Mouse (Mus musculus) lung, postnatal 0 days (tissue): ENCODE results near the gene Reep3. TPM values are rescaled to one million over a fixed set of nuclear protein-coding genes. Genes with fewer than 3 reads are reported as not detected.

ENCODE experiments used
- ATAC-seq: fragments of 200-750 bp; cut with Nextera tagmentation; 2 replicates; pipeline ENCODE4 v1.8.0; 2017; ENCODE audit warnings: moderate library complexity
- DNase-seq: peaks from one replicate; pipeline ENCODE4 v3.0.0-alpha.2; 2016; ENCODE audit warnings: low spot score
- H3K27ac ChIP-seq: fragments of 300-500 bp; sonication (generic); 2 replicates; pipeline ENCODE4 v1.5.1; 2014; ENCODE audit warnings: antibody characterized with exemption, mild to moderate bottlenecking, low read length, mixed read lengths
- H3K27me3 ChIP-seq: fragments of 300-500 bp; sonication (generic); replicated peaks from 2 replicates; pipeline ENCODE4 v1.6.1; 2014; ENCODE audit warnings: low read length, mixed read lengths; ENCODE audit not compliant: insufficient read depth
- H3K36me3 ChIP-seq: fragments of 300-500 bp; sonication (generic); 2 replicates; pipeline ENCODE4 v1.6.1; 2014; ENCODE audit warnings: low read length, mixed read lengths; ENCODE audit not compliant: insufficient read depth
- H3K4me1 ChIP-seq: fragments of 300-500 bp; sonication (generic); 2 replicates; pipeline ENCODE4 v1.6.1; 2014; ENCODE audit warnings: antibody characterized with exemption, low read depth, low read length, mixed read lengths; ENCODE audit not compliant: insufficient read depth
- H3K4me2 ChIP-seq: fragments of 300-500 bp; sonication (generic); replicated peaks from 2 replicates; pipeline ENCODE4 v1.6.1; 2014; ENCODE audit warnings: low read depth, mild to moderate bottlenecking, low read length, moderate library complexity, mixed read lengths
- H3K4me3 ChIP-seq: fragments of 300-500 bp; sonication (generic); 2 replicates; pipeline ENCODE4 v1.5.1; 2014; ENCODE audit warnings: low read depth, low read length
- H3K9ac ChIP-seq: fragments of 300-500 bp; sonication (generic); replicated peaks from 2 replicates; pipeline ENCODE4 v1.6.1; 2014; ENCODE audit warnings: low read depth, mild to moderate bottlenecking
- H3K9me3 ChIP-seq: fragments of 300-500 bp; sonication (generic); 2 replicates; pipeline ENCODE4 v1.6.1; 2016; ENCODE audit warnings: low read length, mixed read lengths
- CTCF ChIP-seq: IDR thresholded peaks from 2 replicates; pipeline ENCODE4 v1.5.1; 2016; ENCODE audit warnings: antibody characterized with exemption, mild to moderate bottlenecking
- EP300 ChIP-seq: IDR thresholded peaks from 2 replicates; pipeline ENCODE4 v1.6.1; 2016; ENCODE audit warnings: antibody characterized with exemption, mild to moderate bottlenecking, control low read depth
- WGBS: fragments of 180-500 bp; shearing (Covaris S2); extraction: QIAGEN DNeasy Blood & Tissue Kit; methylation state at CpG from one replicate; pipeline ENCODE4 v1.1.7; 2014; 5-methylcytosine and 5-hydroxymethylcytosine counted together
- polyA plus RNA-seq: library from polyadenylated mRNA; unstranded; fragments of >200 nt; fragmentation: Nextera tagmentation; extraction: Ambion mirVana; gene quantifications from 2 replicates; pipeline ENCODE4 v1.2.1, GENCODE M21; 2015

The Reep3 gene
- polyA plus RNA-seq, 1 experiment from 2014 or later, result 38.4 TPM

DNA sequence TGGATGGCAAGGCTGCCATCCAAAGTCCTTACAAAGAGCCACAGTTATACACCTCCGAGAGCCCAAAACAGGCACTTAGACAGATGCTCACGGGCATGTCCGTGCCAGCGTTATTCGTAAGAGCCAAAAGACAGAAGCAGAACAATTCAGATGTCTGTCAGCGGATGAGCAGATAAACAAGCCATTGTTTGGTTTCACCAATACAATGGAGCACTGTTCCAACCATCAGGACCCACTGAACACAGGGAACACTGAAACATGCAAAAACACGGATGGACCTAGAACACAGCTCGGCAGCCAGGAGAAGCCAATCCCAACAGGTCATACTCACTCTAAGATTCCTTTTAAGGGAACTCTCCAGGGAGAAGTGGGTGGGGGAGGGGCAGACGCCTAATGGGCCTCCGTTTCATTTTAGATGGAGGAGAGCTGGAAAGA is 35.4 kb downstream of the Reep3 start:
- H3K4me1 ChIP-seq, result peaks cover 8% of the 10 kb centered on the region
- no peak overlapping the region for H3K4me3 ChIP-seq
- ATAC-seq (peak; percentile 47), DNase-seq (peak; percentile 49)
- peak overlapping the region; percentile 55; the same call in 1 of the 2 replicates for H3K27ac ChIP-seq
- H3K36me3 ChIP-seq, result no peaks in the 10 kb centered on the region
- no peak overlapping the region for H3K9ac ChIP-seq
- TF ChIP-seq EP300 (peak; percentile 16; the same call in 1 of the 2 replicates), CTCF (no peak)
- no peaks in the 10 kb centered on the region for H3K27me3 ChIP-seq
- WGBS, result 31% methylated on average over 10 of the region's 10 CpGs
- peak overlapping the region; percentile 29 for H3K4me2 ChIP-seq
- no peaks in the 10 kb centered on the region for H3K9me3 ChIP-seq

DNA sequence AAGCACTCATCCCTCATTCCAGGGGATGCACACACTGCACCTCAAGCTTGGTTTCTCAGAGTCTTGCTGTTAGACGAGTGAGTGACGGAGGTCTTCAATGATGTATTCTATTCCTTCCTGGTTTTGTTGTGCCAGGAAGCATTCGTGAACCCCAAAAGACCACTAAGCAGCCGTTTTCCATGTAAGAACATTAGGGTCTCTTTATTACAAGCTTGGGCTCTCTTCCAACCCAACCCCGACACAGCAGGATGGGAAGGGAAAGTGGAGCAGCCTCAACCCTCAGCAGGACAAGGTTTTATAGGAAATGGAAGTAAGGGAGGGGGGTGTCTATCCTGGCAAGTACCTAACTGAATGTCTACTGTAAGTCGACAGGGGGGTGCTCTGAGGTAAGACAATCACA is 38.0 kb downstream of the Reep3 start:
- ATAC-seq (no peak), DNase-seq (no peak)
- Histone ChIP-seq H3K9me3 (no peaks in the 10 kb centered on the region), H3K4me2 (no peak overlapping the region), H3K9ac (no peak overlapping the region), H3K4me1 (peaks cover 8% of the 10 kb centered on the region), H3K27ac (no peak overlapping the region; the same call in 1 of the 2 replicates), H3K36me3 (no peaks in the 10 kb centered on the region), H3K4me3 (no peak overlapping the region), H3K27me3 (no peaks in the 10 kb centered on the region)
- 50% methylated on average over 6 of the region's 6 CpGs for WGBS
- no peak for TF ChIP-seq EP300
- TF ChIP-seq CTCF, result no peak

DNA sequence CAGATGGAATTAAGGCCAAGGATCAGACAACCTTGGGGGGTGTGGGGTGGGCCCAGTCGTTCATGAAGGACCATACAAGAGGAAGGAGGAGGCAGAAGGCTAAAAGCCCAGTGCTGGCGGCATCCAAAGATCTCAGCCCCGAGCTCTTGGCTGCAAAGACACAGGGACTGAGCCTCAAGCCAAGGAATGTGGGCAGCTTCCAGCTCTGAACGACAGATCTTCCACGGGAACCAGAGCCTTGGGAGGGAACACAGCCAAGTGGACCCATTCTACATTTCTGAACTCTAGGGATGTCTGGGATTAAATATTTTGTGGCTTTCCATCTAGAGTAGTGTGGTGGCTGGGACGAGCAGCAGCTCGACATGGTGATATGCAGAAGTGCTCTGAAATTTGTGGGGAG is 38.4 kb downstream of the Reep3 start:
- H3K9me3 ChIP-seq, result no peaks in the 10 kb centered on the region
- H3K4me3 ChIP-seq, result no peak overlapping the region
- H3K9ac ChIP-seq, result no peak overlapping the region
- no peaks in the 10 kb centered on the region for H3K36me3 ChIP-seq
- H3K27ac ChIP-seq, result no peak overlapping the region; the same call in 1 of the 2 replicates
- 35% methylated on average over 7 of the region's 7 CpGs for WGBS
- H3K4me1 ChIP-seq, result peaks cover 12% of the 10 kb centered on the region
- no peak overlapping the region for H3K4me2 ChIP-seq
- TF ChIP-seq CTCF, result no peak
- TF ChIP-seq EP300, result no peak
- DNase-seq, result no peak
- H3K27me3 ChIP-seq, result no peaks in the 10 kb centered on the region
- ATAC-seq, result no peak

DNA sequence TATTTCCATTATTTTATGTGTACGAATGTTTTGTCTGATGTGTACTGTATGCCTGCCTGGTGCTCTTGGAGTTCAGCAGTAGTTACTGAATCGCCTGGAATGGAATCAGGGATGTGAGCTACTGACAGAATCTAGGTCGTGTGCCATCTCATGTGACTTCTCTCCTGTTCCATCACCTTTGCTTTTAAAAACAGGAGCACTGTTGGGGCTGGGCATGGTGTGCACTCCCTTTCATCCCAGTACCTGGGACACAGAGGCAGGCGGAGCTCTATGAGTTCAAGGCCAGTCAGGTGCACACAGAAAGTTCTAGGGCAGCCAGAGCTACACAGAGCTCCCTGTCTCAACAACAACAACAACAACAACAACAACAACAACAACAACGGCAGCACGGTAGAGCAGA is 39.0 kb downstream of the Reep3 start:
- Histone ChIP-seq H3K27me3 (no peaks in the 10 kb centered on the region), H3K9ac (no peak overlapping the region), H3K36me3 (no peaks in the 10 kb centered on the region), H3K4me3 (no peak overlapping the region), H3K4me1 (peaks cover 12% of the 10 kb centered on the region), H3K9me3 (no peaks in the 10 kb centered on the region), H3K4me2 (no peak overlapping the region), H3K27ac (no peak overlapping the region)
- WGBS, result 95% methylated on average over 6 of the region's 6 CpGs
- ATAC-seq, result no peak
- TF ChIP-seq EP300 (no peak), CTCF (no peak)
- DNase-seq, result no peak

DNA sequence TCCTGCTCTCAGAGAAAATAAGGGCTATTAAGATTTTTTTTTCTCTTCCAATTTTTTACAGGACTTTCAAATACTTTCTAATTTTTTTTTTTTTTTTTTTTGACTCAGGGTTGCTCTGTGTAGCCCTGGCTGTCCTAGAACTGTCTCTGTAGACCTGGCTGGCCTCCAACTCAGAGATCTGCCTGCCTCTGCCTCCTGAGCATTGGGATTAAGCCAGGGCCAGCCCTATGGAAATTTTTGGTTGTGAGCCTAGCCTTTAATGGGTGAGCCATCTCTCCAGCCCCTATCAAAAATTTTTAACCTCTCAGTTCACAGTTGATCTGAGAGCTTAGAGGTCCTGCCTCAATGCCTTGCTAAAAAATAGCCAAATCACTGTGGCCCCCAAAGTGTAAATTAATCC is 39.5 kb downstream of the Reep3 start:
- no peak for DNase-seq
- peaks cover 12% of the 10 kb centered on the region for H3K4me1 ChIP-seq

GRCm38 (mm10) chr10:67055867-67056856 is 40.6 kb downstream of the Reep3 start:
- Histone ChIP-seq H3K9ac (no peak overlapping the region), H3K4me1 (peaks cover 12% of the 10 kb centered on the region; the same call in 1 of the 2 replicates)
- 15% methylated on average over 17 of the region's 17 CpGs for WGBS

More for the DNA sequence above, 39.5 kb downstream of the Reep3 start:
- H3K4me3 ChIP-seq, result no peak overlapping the region
- H3K27me3 ChIP-seq, result no peaks in the 10 kb centered on the region
- no peak overlapping the region for H3K4me2 ChIP-seq
- no peak overlapping the region for H3K27ac ChIP-seq
- no peaks in the 10 kb centered on the region for H3K36me3 ChIP-seq
- ATAC-seq, result no peak
- no peaks in the 10 kb centered on the region for H3K9me3 ChIP-seq
- TF ChIP-seq EP300, result no peak
- TF ChIP-seq CTCF, result no peak
- H3K9ac ChIP-seq, result no peak overlapping the region

More at GRCm38 (mm10) chr10:67055867-67056856, 40.6 kb downstream of the Reep3 start:
- DNase-seq, result peak; percentile 72
- Histone ChIP-seq H3K27me3 (no peaks in the 10 kb centered on the region), H3K4me3 (no peak overlapping the region), H3K9me3 (no peaks in the 10 kb centered on the region), H3K27ac (peak overlapping the region; percentile 58), H3K4me2 (peak overlapping the region; percentile 2; the same call in 1 of the 2 replicates), H3K36me3 (no peaks in the 10 kb centered on the region)
- ATAC-seq, result peak; percentile 67
- TF ChIP-seq EP300 (no peak; the same call in 1 of the 2 replicates), CTCF (no peak)
